Mouse (Mus musculus): ENCODE measurements at regions not wholly inside any gene's neighbourhood (a gene's known extent, or its start where the extent isn't known, plus 50 kb on each side); places are given as distances from the start of the nearest gene placed in this dataset.

DNA sequence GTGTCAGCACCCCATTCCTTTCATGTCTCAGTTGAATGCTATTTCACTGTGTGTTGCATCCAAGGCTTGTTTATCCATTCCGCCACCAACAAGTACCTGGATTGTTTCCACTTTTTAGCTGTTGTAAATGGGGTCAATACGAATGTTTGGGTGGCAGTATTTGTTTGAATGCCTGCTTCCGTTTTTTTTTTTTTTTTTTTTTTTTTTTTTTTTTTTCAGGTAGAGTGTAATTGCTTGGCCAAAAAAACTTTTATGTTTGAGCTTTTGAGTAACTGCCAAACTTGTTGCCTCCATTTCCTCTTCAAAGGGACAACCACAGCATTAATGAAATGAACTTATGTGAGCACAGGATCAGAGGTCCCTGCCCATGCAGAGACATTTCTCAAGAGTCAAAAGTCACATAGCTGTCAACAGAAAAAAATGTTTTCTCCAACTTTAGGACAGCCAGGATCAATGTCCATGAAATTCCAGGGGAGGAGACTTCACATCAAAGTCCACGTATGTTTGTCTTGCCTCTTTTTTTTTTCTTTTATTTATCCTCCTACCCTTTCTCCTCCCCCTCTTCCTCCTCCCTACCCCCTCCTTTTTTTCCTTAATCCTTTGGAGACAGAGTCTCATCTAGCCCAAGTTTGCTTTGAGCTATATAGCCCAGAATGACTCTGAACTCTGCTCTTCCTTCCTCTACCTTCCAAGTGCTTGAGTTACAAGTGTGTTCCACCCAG, 56.5 kb upstream of the Ugp2 start:
- no peak overlapping the region for H3K4me3 ChIP-seq (replicated peaks; ENCODE audit: control insufficient read depth, low read depth, low read length)
- 58% methylated on average over 4 of the region's 4 CpGs for WGBS
- no peak overlapping the region for H3K27ac ChIP-seq (ENCODE audit: control insufficient read depth, insufficient read depth, low read depth, low read length, poor library complexity)
- TF ChIP-seq CTCF (IDR thresholded peaks at IDR 0.05; ENCODE audit: control insufficient read depth, insufficient read depth, low read length) (no peak), POLR2A (IDR thresholded peaks at IDR 0.05; ENCODE audit: borderline replicate concordance, control insufficient read depth, low read depth, low read length) (no peak)
- H3K4me1 ChIP-seq (ENCODE audit: control insufficient read depth, insufficient read depth, low read length): no peaks in the 10 kb centered on the region; the same call in 1 of the 2 replicates

- no peak overlapping the region for H3K4me3 ChIP-seq (replicated peaks; ENCODE audit: control insufficient read depth, low read depth, low read length)
- WGBS: 47% methylated on average over 6 of the region's 6 CpGs
Measured at GRCm38 (mm10) chr11:21425480-21426101, 54.6 kb upstream of the Ugp2 start.

GRCm38 (mm10) chr11:21424345-21424744, 53.3 kb upstream of the Ugp2 start:
- TF ChIP-seq CTCF (IDR thresholded peaks at IDR 0.05; ENCODE audit: control insufficient read depth, insufficient read depth, low read length): no peak
- TF ChIP-seq POLR2A (IDR thresholded peaks at IDR 0.05; ENCODE audit: borderline replicate concordance, control insufficient read depth, low read depth, low read length): no peak
- Histone ChIP-seq H3K4me3 (replicated peaks; ENCODE audit: control insufficient read depth, low read depth, low read length) (no peak overlapping the region), H3K4me1 (ENCODE audit: control insufficient read depth, insufficient read depth, low read length) (no peaks in the 10 kb centered on the region; the same call in 1 of the 2 replicates), H3K27ac (ENCODE audit: control insufficient read depth, insufficient read depth, low read depth, low read length, poor library complexity) (0 out of 2 replicates have a peak overlapping the region, but pooled peaks have one; percentile 51)

More at GRCm38 (mm10) chr11:21425480-21426101, 54.6 kb upstream of the Ugp2 start:
- Histone ChIP-seq H3K4me1 (ENCODE audit: control insufficient read depth, insufficient read depth, low read length) (no peaks in the 10 kb centered on the region; the same call in 1 of the 2 replicates), H3K27ac (ENCODE audit: control insufficient read depth, insufficient read depth, low read depth, low read length, poor library complexity) (peak overlapping the region; percentile 82)
- no peak for TF ChIP-seq POLR2A (IDR thresholded peaks at IDR 0.05; ENCODE audit: borderline replicate concordance, control insufficient read depth, low read depth, low read length)

- H3K4me3 ChIP-seq (replicated peaks; ENCODE audit: control insufficient read depth, low read depth, low read length): no peak overlapping the region
- H3K27ac ChIP-seq (ENCODE audit: control insufficient read depth, insufficient read depth, low read depth, low read length, poor library complexity): no peak overlapping the region
- 78% methylated on average over 2 of the region's 2 CpGs for WGBS
- TF ChIP-seq CTCF (IDR thresholded peaks at IDR 0.05; ENCODE audit: control insufficient read depth, insufficient read depth, low read length) (no peak), POLR2A (IDR thresholded peaks at IDR 0.05; ENCODE audit: borderline replicate concordance, control insufficient read depth, low read depth, low read length) (no peak)
- H3K4me1 ChIP-seq (ENCODE audit: control insufficient read depth, insufficient read depth, low read length): no peaks in the 10 kb centered on the region; the same call in 1 of the 2 replicates
Measured at GRCm38 (mm10) chr11:21422281-21422878, 51.4 kb upstream of the Ugp2 start.
